Mouse (Mus musculus) liver, embryonic 14.5 days (tissue): ENCODE data around the gene Impg2.

ENCODE experiments used
- CTCF ChIP-seq: IDR thresholded peaks from 2 replicates; pipeline ENCODE4 v1.5.1; 2016; ENCODE audit warnings: antibody characterized with exemption, low read depth, control low read depth
- EP300 ChIP-seq: IDR thresholded peaks from 2 replicates; pipeline ENCODE4 v1.6.1; 2016; ENCODE audit warnings: antibody characterized with exemption, low read depth

DNA sequence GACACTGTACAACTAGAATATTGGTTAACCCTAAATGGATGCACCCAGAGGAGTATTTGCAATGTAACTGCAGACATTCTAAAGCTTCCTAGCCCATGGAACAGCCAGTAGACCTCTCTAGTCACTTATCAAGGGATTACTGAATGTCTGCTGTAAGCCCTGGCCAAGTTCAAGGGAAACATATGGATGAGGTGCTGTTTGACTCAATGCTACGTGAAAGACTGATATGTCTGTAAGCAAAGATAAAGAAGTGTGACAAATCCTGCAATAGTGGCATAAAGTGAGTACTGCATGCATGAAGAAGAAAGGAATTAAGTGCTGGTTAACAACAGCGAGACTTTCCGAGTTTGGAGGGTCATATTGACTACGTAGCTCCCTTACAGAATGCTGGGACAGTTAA lies 100.1 kb downstream of the Impg2 start:
- TF ChIP-seq CTCF = no peak
- TF ChIP-seq EP300 = no peak
